Mouse (Mus musculus): Measurements from ENCODE around the gene Rfx4. TPM values are rescaled to one million over a fixed set of nuclear protein-coding genes. Genes with fewer than 3 reads are reported as not detected.

Gene Rfx4
- polyA plus RNA-seq, 1 experiment from 2014 or later, result not detected

GRCm38 (mm10) chr10:84768766-84769165, 12.9 kb downstream of the Rfx4 start:
- H3K4me2 ChIP-seq (ENCODE audit: low read depth, low read length), result no peak overlapping the region
- H3K27ac ChIP-seq (ENCODE audit: low read length), result no peak overlapping the region
- H3K27me3 ChIP-seq (ENCODE audit: control insufficient read depth, insufficient read depth, low read depth, low read length), result peaks cover 2% of the 10 kb centered on the region; the same call in 1 of the 2 replicates
- H3K9me3 ChIP-seq (replicated peaks; ENCODE audit: control insufficient read depth, low read length), result no peaks in the 10 kb centered on the region
- ATAC-seq (ENCODE audit: low read depth), result no peak
- H3K36me3 ChIP-seq (ENCODE audit: control insufficient read depth, insufficient read depth), result no peaks in the 10 kb centered on the region
- H3K4me1 ChIP-seq (ENCODE audit: control insufficient read depth, low read depth, low read length), result no peaks in the 10 kb centered on the region
- no peak overlapping the region for H3K9ac ChIP-seq (ENCODE audit: low read depth, low read length)
- 64% methylated on average over 10 of the region's 10 CpGs for WGBS (ENCODE audit: insufficient replicate concordance)
- H3K4me3 ChIP-seq (ENCODE audit: low read depth, low read length), result no peak overlapping the region

GRCm38 (mm10) chr10:84772380-84773130, 16.7 kb downstream of the Rfx4 start:
- Histone ChIP-seq H3K27me3 (ENCODE audit: control insufficient read depth, insufficient read depth, low read depth, low read length) (no peaks in the 10 kb centered on the region), H3K9ac (ENCODE audit: low read depth, low read length) (no peak overlapping the region), H3K36me3 (ENCODE audit: control insufficient read depth, insufficient read depth) (no peaks in the 10 kb centered on the region), H3K4me1 (ENCODE audit: control insufficient read depth, low read depth, low read length) (no peaks in the 10 kb centered on the region), H3K4me3 (ENCODE audit: low read depth, low read length) (no peak overlapping the region), H3K4me2 (ENCODE audit: low read depth, low read length) (no peak overlapping the region), H3K9me3 (replicated peaks; ENCODE audit: control insufficient read depth, low read length) (no peaks in the 10 kb centered on the region), H3K27ac (ENCODE audit: low read length) (no peak overlapping the region)
- no peak for ATAC-seq (ENCODE audit: low read depth)
- 49% methylated on average over 4 of the region's 4 CpGs for WGBS (ENCODE audit: insufficient replicate concordance)

GRCm38 (mm10) chr10:84773889-84774288, 18.0 kb downstream of the Rfx4 start:
- Histone ChIP-seq H3K4me2 (ENCODE audit: low read depth, low read length) (no peak overlapping the region), H3K9ac (ENCODE audit: low read depth, low read length) (no peak overlapping the region), H3K4me1 (ENCODE audit: control insufficient read depth, low read depth, low read length) (no peaks in the 10 kb centered on the region), H3K36me3 (ENCODE audit: control insufficient read depth, insufficient read depth) (no peaks in the 10 kb centered on the region), H3K27ac (ENCODE audit: low read length) (no peak overlapping the region), H3K9me3 (replicated peaks; ENCODE audit: control insufficient read depth, low read length) (no peaks in the 10 kb centered on the region), H3K4me3 (ENCODE audit: low read depth, low read length) (no peak overlapping the region), H3K27me3 (ENCODE audit: control insufficient read depth, insufficient read depth, low read depth, low read length) (no peaks in the 10 kb centered on the region)
- no peak for ATAC-seq (ENCODE audit: low read depth)
- 53% methylated on average over 4 of the region's 4 CpGs for WGBS (ENCODE audit: insufficient replicate concordance)

- Histone ChIP-seq H3K4me1 (ENCODE audit: control insufficient read depth, low read depth, low read length) (no peaks in the 10 kb centered on the region), H3K9ac (ENCODE audit: low read depth, low read length) (no peak overlapping the region), H3K36me3 (ENCODE audit: control insufficient read depth, insufficient read depth) (no peaks in the 10 kb centered on the region), H3K27ac (ENCODE audit: low read length) (no peak overlapping the region), H3K9me3 (replicated peaks; ENCODE audit: control insufficient read depth, low read length) (no peaks in the 10 kb centered on the region), H3K4me3 (ENCODE audit: low read depth, low read length) (no peak overlapping the region), H3K4me2 (ENCODE audit: low read depth, low read length) (no peak overlapping the region), H3K27me3 (ENCODE audit: control insufficient read depth, insufficient read depth, low read depth, low read length) (no peaks in the 10 kb centered on the region)
- ATAC-seq (ENCODE audit: low read depth), result peak; percentile 45
- WGBS (ENCODE audit: insufficient replicate concordance), result 18% methylated on average over 12 of the region's 12 CpGs
These were observed 18.7 kb downstream of the Rfx4 start for GRCm38 (mm10) chr10:84774573-84774972.

- H3K27me3 ChIP-seq (ENCODE audit: control insufficient read depth, insufficient read depth, low read depth, low read length), result peaks cover 3% of the 10 kb centered on the region; the same call in 1 of the 2 replicates
- no peak overlapping the region for H3K27ac ChIP-seq (ENCODE audit: low read length)
- WGBS (ENCODE audit: insufficient replicate concordance), result 68% methylated on average over 5 of the region's 5 CpGs
- no peaks in the 10 kb centered on the region for H3K36me3 ChIP-seq (ENCODE audit: control insufficient read depth, insufficient read depth)
- H3K4me1 ChIP-seq (ENCODE audit: control insufficient read depth, low read depth, low read length), result no peaks in the 10 kb centered on the region
- H3K4me3 ChIP-seq (ENCODE audit: low read depth, low read length), result no peak overlapping the region
- ATAC-seq (ENCODE audit: low read depth), result no peak
- no peak overlapping the region for H3K9ac ChIP-seq (ENCODE audit: low read depth, low read length)
- no peaks in the 10 kb centered on the region for H3K9me3 ChIP-seq (replicated peaks; ENCODE audit: control insufficient read depth, low read length)
- no peak overlapping the region for H3K4me2 ChIP-seq (ENCODE audit: low read depth, low read length)
These were observed 21.2 kb downstream of the Rfx4 start for GRCm38 (mm10) chr10:84777109-84777508.

- H3K27me3 ChIP-seq (ENCODE audit: control insufficient read depth, insufficient read depth, low read depth, low read length), result peaks cover 3% of the 10 kb centered on the region; the same call in 1 of the 2 replicates
- no peak overlapping the region for H3K4me2 ChIP-seq (ENCODE audit: low read depth, low read length)
- H3K9ac ChIP-seq (ENCODE audit: low read depth, low read length), result no peak overlapping the region
- no peaks in the 10 kb centered on the region for H3K4me1 ChIP-seq (ENCODE audit: control insufficient read depth, low read depth, low read length)
- no peaks in the 10 kb centered on the region for H3K36me3 ChIP-seq (ENCODE audit: control insufficient read depth, insufficient read depth)
- H3K4me3 ChIP-seq (ENCODE audit: low read depth, low read length), result no peak overlapping the region
- no peak for ATAC-seq (ENCODE audit: low read depth)
- H3K27ac ChIP-seq (ENCODE audit: low read length), result no peak overlapping the region
- 37% methylated on average over 7 of the region's 7 CpGs for WGBS (ENCODE audit: insufficient replicate concordance)
- no peaks in the 10 kb centered on the region for H3K9me3 ChIP-seq (replicated peaks; ENCODE audit: control insufficient read depth, low read length)
These were observed 22.1 kb downstream of the Rfx4 start for GRCm38 (mm10) chr10:84777974-84778373.

GRCm38 (mm10) chr10:84780828-84781227, 25.0 kb downstream of the Rfx4 start:
- Histone ChIP-seq H3K9ac (ENCODE audit: low read depth, low read length) (no peak overlapping the region), H3K27ac (ENCODE audit: low read length) (no peak overlapping the region), H3K4me1 (ENCODE audit: control insufficient read depth, low read depth, low read length) (no peaks in the 10 kb centered on the region), H3K9me3 (replicated peaks; ENCODE audit: control insufficient read depth, low read length) (no peaks in the 10 kb centered on the region), H3K4me2 (ENCODE audit: low read depth, low read length) (no peak overlapping the region), H3K4me3 (ENCODE audit: low read depth, low read length) (no peak overlapping the region), H3K36me3 (ENCODE audit: control insufficient read depth, insufficient read depth) (no peaks in the 10 kb centered on the region), H3K27me3 (ENCODE audit: control insufficient read depth, insufficient read depth, low read depth, low read length) (peaks cover 3% of the 10 kb centered on the region; the same call in 1 of the 2 replicates)
- WGBS (ENCODE audit: insufficient replicate concordance), result 51% methylated on average over 4 of the region's 4 CpGs
- ATAC-seq (ENCODE audit: low read depth), result no peak

GRCm38 (mm10) chr10:84785339-84785738, 29.5 kb downstream of the Rfx4 start:
- no peaks in the 10 kb centered on the region for H3K27me3 ChIP-seq (ENCODE audit: control insufficient read depth, insufficient read depth, low read depth, low read length)
- H3K27ac ChIP-seq (ENCODE audit: low read length), result no peak overlapping the region
- H3K36me3 ChIP-seq (ENCODE audit: control insufficient read depth, insufficient read depth), result no peaks in the 10 kb centered on the region
- H3K4me2 ChIP-seq (ENCODE audit: low read depth, low read length), result no peak overlapping the region
- 18% methylated on average over 4 of the region's 4 CpGs for WGBS (ENCODE audit: insufficient replicate concordance)
- H3K9ac ChIP-seq (ENCODE audit: low read depth, low read length), result no peak overlapping the region
- H3K4me3 ChIP-seq (ENCODE audit: low read depth, low read length), result no peak overlapping the region
- ATAC-seq (ENCODE audit: low read depth), result no peak
- no peaks in the 10 kb centered on the region for H3K4me1 ChIP-seq (ENCODE audit: control insufficient read depth, low read depth, low read length)
- no peaks in the 10 kb centered on the region for H3K9me3 ChIP-seq (replicated peaks; ENCODE audit: control insufficient read depth, low read length)

- H3K36me3 ChIP-seq (ENCODE audit: control insufficient read depth, insufficient read depth), result no peaks in the 10 kb centered on the region
- no peak for ATAC-seq (ENCODE audit: low read depth)
- no peak overlapping the region for H3K9ac ChIP-seq (ENCODE audit: low read depth, low read length)
- no peaks in the 10 kb centered on the region for H3K27me3 ChIP-seq (ENCODE audit: control insufficient read depth, insufficient read depth, low read depth, low read length)
- WGBS (ENCODE audit: insufficient replicate concordance), result 52% methylated on average over 8 of the region's 8 CpGs
- no peak overlapping the region for H3K4me3 ChIP-seq (ENCODE audit: low read depth, low read length)
- H3K4me1 ChIP-seq (ENCODE audit: control insufficient read depth, low read depth, low read length), result no peaks in the 10 kb centered on the region
- H3K9me3 ChIP-seq (replicated peaks; ENCODE audit: control insufficient read depth, low read length), result no peaks in the 10 kb centered on the region
- no peak overlapping the region for H3K4me2 ChIP-seq (ENCODE audit: low read depth, low read length)
- no peak overlapping the region for H3K27ac ChIP-seq (ENCODE audit: low read length)
These were observed 34.5 kb downstream of the Rfx4 start for GRCm38 (mm10) chr10:84790323-84790722.

Data from liver, embryonic 16.5 days (tissue).